Mouse (Mus musculus) midbrain, embryonic 11.5 days (tissue): ENCODE data around the gene Hnrnpa1. TPM values are rescaled to one million over a fixed set of nuclear protein-coding genes. Genes with fewer than 3 reads are reported as not detected.

Experiments
- ATAC-seq: fragments of 200-750 bp; cut with Nextera tagmentation; 2 replicates; pipeline ENCODE4 v1.8.0; 2017; ENCODE audit warnings: moderate TSS enrichment, moderate library complexity; ENCODE audit not compliant: low FRiP score
- DNase-seq: peaks from one replicate; pipeline ENCODE4 v3.0.0; 2015; ENCODE audit warnings: low spot score; ENCODE audit errors: missing footprints
- H3K27ac ChIP-seq: fragments of 300-500 bp; sonication (generic); 2 replicates; pipeline ENCODE4 v1.5.1; 2014; ENCODE audit warnings: low read depth, low read length
- H3K27me3 ChIP-seq: fragments of 300-500 bp; sonication (generic); 2 replicates; pipeline ENCODE4 v1.6.1; 2014; ENCODE audit warnings: mild to moderate bottlenecking, low read length, moderate library complexity, mixed read lengths; ENCODE audit not compliant: control insufficient read depth, insufficient read depth
- H3K36me3 ChIP-seq: fragments of 300-500 bp; sonication (generic); 2 replicates; pipeline ENCODE4 v1.6.1; 2014; ENCODE audit warnings: mild to moderate bottlenecking, low read length, moderate library complexity, mixed read lengths; ENCODE audit not compliant: control insufficient read depth, insufficient read depth
- H3K4me1 ChIP-seq: fragments of 300-500 bp; sonication (generic); 2 replicates; pipeline ENCODE4 v1.6.1; 2014; ENCODE audit warnings: low read length; ENCODE audit not compliant: control insufficient read depth, insufficient read depth
- H3K4me2 ChIP-seq: fragments of 300-500 bp; sonication (generic); 2 replicates; pipeline ENCODE4 v1.6.1; 2014; ENCODE audit warnings: mild to moderate bottlenecking, moderate library complexity
- H3K4me3 ChIP-seq: fragments of 300-500 bp; sonication (generic); 2 replicates; pipeline ENCODE4 v1.5.1; 2014; ENCODE audit warnings: low read depth, low read length
- H3K9ac ChIP-seq: fragments of 300-500 bp; sonication (generic); 2 replicates; pipeline ENCODE4 v1.6.1; 2014; ENCODE audit warnings: low read length
- H3K9me3 ChIP-seq: fragments of 300-500 bp; sonication (generic); 2 replicates; pipeline ENCODE4 v1.6.1; 2016; ENCODE audit warnings: low read length; ENCODE audit not compliant: control insufficient read depth
- WGBS: fragments of 180-500 bp; shearing (Covaris S2); extraction: QIAGEN DNeasy Blood & Tissue Kit; methylation state at CpG from one replicate; pipeline ENCODE4 v1.1.7; 2014; 5-methylcytosine and 5-hydroxymethylcytosine counted together
- microRNA counts: library from miRNA; unstranded; fragments of <30 nt; microRNA quantifications from one replicate; lab custom pipeline; 2015
- microRNA-seq: library from miRNA; unstranded; fragments of <30 nt; microRNA quantifications from one replicate; pipeline ENCODE4, GENCODE M21; 2017
- polyA plus RNA-seq: library from polyadenylated mRNA; unstranded; fragments of >200 nt; fragmentation: Nextera tagmentation; extraction: Ambion mirVana; gene quantifications from 2 replicates; pipeline ENCODE4 v1.2.1, GENCODE M21; 2014

The Hnrnpa1 gene
- polyA plus RNA-seq, 1 experiment from 2014 or later = 1,348 TPM

DNA sequence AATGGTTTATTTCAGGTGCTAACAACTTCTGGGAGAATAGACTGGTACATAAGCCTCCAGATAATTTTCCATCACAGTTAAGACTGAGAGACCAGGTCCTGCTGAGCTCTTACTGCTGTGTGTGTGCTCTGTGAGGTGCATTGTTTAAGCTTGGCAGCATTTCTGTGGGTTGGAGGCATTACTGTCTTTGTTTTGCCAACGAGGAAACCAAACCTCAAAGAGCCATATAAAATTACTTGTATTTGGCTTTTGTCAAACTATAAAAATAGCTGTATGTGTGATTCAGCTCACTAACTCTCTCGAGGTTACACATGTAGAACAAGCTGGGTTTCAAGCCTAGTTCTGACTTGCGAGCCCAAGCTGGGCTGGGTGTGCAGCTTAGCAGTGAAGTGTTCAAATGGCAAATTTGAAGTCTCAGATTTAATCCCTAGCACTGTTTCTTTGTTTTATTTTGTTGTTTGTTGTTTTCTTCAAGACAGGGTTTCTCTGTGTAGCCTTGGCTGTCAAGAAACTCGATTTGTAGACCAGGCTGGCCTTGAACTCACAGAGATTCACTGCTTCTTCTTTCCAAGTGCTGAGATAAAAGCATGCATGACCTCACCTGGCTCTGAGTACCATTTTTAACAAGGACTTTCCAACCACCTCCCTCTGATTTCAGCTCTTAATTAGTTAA is 52.6 kb downstream of the Hnrnpa1 start:
- peaks cover 8% of the 10 kb centered on the region for H3K36me3 ChIP-seq
- H3K4me3 ChIP-seq = no peak overlapping the region
- H3K27me3 ChIP-seq = no peaks in the 10 kb centered on the region
- H3K9me3 ChIP-seq = no peaks in the 10 kb centered on the region
- WGBS = 94% methylated on average over 4 of the region's 4 CpGs
- H3K4me2 ChIP-seq = no peak overlapping the region
- ATAC-seq (no peak), DNase-seq (no peak)
- H3K9ac ChIP-seq = no peak overlapping the region
- H3K27ac ChIP-seq = no peak overlapping the region
- H3K4me1 ChIP-seq = peaks cover 21% of the 10 kb centered on the region

- ATAC-seq = no peak
- H3K27me3 ChIP-seq = no peaks in the 10 kb centered on the region
- no peak overlapping the region for H3K9ac ChIP-seq
- no peak overlapping the region for H3K27ac ChIP-seq
- DNase-seq = no peak
- H3K4me3 ChIP-seq = no peak overlapping the region
- no peaks in the 10 kb centered on the region for H3K9me3 ChIP-seq
- peaks cover 27% of the 10 kb centered on the region for H3K4me1 ChIP-seq
- H3K36me3 ChIP-seq = peaks cover 8% of the 10 kb centered on the region
- WGBS = 95% methylated on average over 2 of the region's 2 CpGs
- no peak overlapping the region for H3K4me2 ChIP-seq
Observed at GRCm38 (mm10) chr15:103293375-103293774, 53.1 kb downstream of the Hnrnpa1 start.

DNA sequence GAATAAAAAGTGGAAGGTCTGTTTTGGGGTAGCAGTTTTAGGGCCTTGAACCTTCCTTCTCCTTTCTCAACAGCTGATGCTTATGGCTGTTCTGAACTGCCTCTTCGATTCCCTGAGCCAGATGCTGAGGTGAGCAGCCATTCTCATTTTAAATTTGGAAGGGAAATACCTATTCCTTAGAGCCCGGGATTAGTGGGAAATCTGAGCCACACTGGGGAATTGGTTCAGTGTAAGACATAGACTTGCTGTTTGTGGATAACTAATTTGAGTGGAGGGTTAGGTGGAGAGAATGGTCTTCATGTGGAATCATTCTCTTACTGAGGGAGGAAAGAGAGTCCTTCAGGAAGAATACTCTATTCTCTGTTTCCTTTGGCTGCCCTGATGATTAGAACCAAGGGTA is 54.4 kb downstream of the Hnrnpa1 start:
- Histone ChIP-seq H3K27ac (no peak overlapping the region), H3K9me3 (no peaks in the 10 kb centered on the region), H3K9ac (no peak overlapping the region), H3K36me3 (peaks cover 8% of the 10 kb centered on the region), H3K27me3 (no peaks in the 10 kb centered on the region), H3K4me1 (peaks cover 37% of the 10 kb centered on the region), H3K4me2 (no peak overlapping the region), H3K4me3 (no peak overlapping the region)
- ATAC-seq (no peak), DNase-seq (no peak)
- WGBS = 72% methylated on average over 2 of the region's 2 CpGs

- Histone ChIP-seq H3K4me3 (no peak overlapping the region), H3K27ac (no peak overlapping the region; the same call in 1 of the 2 replicates), H3K4me2 (no peak overlapping the region), H3K9me3 (no peaks in the 10 kb centered on the region), H3K9ac (peak overlapping the region; percentile 17; the same call in 1 of the 2 replicates), H3K27me3 (no peaks in the 10 kb centered on the region), H3K4me1 (peaks cover 47% of the 10 kb centered on the region), H3K36me3 (peaks cover 8% of the 10 kb centered on the region)
- DNase-seq = no peak
- 9% methylated on average over 5 of the region's 5 CpGs for WGBS
- ATAC-seq = no peak
Observed at GRCm38 (mm10) chr15:103295851-103296250, 55.6 kb downstream of the Hnrnpa1 start.

MicroRNAs encoded within 50 kb of the gene (microRNA counts, 519-probe panel; counts per million panel counts)
- microRNA mmu-miR-148b (lab: Ali Mortazavi, UCI) = 5,448 counts per million, percentile 69 among the panel's probes with 10 or more counts

Small RNAs within 50 kb of the gene (microRNA-seq; reads per million reads assigned to microRNA genes)
- gene Mir148b = 568 reads per million, percentile 72 among the genes with 10 or more reads in this experiment

Other genes with a start within 250 kb of the Hnrnpa1 start
- not detected in 2 replicates for gene Hoxc8, start 249.8 kb upstream of the Hnrnpa1 start, polyA plus RNA-seq
- gene Hoxc6, start 242.2 kb upstream of the Hnrnpa1 start, polyA plus RNA-seq = not detected in 2 replicates
- not detected in 2 replicates for gene Hoxc4, start 221.5 kb upstream of the Hnrnpa1 start, polyA plus RNA-seq
- 26.5 and 27.2 TPM in 2 replicates for gene Smug1, start 73.3 kb upstream of the Hnrnpa1 start, polyA plus RNA-seq
- gene Cbx5, start 616 bp upstream of the Hnrnpa1 start, polyA plus RNA-seq = 206 and 218 TPM in 2 replicates
- gene Nfe2, start 18.0 kb downstream of the Hnrnpa1 start, polyA plus RNA-seq = 6.8 and 6.9 TPM in 2 replicates
- gene Copz1, start 32.3 kb downstream of the Hnrnpa1 start, polyA plus RNA-seq = 286 and 307 TPM in 2 replicates
- gene Gpr84, start 70.2 kb downstream of the Hnrnpa1 start, polyA plus RNA-seq = 0.12 and 0.23 TPM in 2 replicates
- 19.4 and 24.3 TPM in 2 replicates for gene Zfp385a, start 99.7 kb downstream of the Hnrnpa1 start, polyA plus RNA-seq
- 15.9 and 18.1 TPM in 2 replicates for gene Itga5, start 126.3 kb downstream of the Hnrnpa1 start, polyA plus RNA-seq
- not detected in 2 replicates for gene Gtsf1, start 190.0 kb downstream of the Hnrnpa1 start, polyA plus RNA-seq
- 0.23 TPM in 1 of 2 replicates, not detected in the other for gene Gtsf2, start 208.0 kb downstream of the Hnrnpa1 start, polyA plus RNA-seq
- gene Nckap1l, start 213.4 kb downstream of the Hnrnpa1 start, polyA plus RNA-seq = 2.4 and 2.7 TPM in 2 replicates